Mouse (Mus musculus): ENCODE data around the gene Atl1. TPM values are rescaled to one million over a fixed set of nuclear protein-coding genes. Genes with fewer than 3 reads are reported as not detected.

Atl1 gene
- polyA plus RNA-seq, 1 experiment from 2014 or later, result 1.5 TPM

DNA sequence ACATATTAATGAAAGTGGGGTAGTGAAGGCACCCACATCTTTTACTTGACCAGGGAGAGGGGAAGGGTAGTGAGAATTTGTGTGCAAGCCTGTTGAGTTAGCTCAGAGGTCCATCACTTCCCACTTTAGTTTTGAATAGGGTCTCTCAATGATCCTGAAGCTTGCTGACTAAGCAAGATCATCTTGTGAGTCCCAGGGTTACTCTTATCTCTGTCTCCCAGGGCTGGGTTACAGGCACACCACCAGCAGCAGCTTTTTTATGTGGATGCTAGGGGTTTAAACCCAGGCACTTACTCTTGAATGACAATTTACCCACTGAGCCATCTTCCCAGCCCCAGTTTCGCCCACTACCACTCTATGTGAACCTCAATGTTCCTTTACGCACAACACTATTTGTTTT is 34.8 kb upstream of the Atl1 start:
- no peaks in the 10 kb centered on the region for H3K27me3 ChIP-seq
- peaks cover 35% of the 10 kb centered on the region for H3K36me3 ChIP-seq (replicated peaks)
- peaks cover 40% of the 10 kb centered on the region for H3K4me1 ChIP-seq (replicated peaks)
- peak overlapping the region; percentile 77; the same call in 1 of the 2 replicates for H3K27ac ChIP-seq (replicated peaks)
- H3K4me2 ChIP-seq, result peak overlapping the region; percentile 51
- WGBS (ENCODE audit: insufficient replicate concordance), result 59% methylated on average over 2 of the region's 2 CpGs
- H3K4me3 ChIP-seq (replicated peaks), result 0 out of 2 replicates have a peak overlapping the region, but pooled peaks have one; percentile 0
- no peak overlapping the region for H3K9ac ChIP-seq
- ATAC-seq (ENCODE audit: insufficient read depth), result peak; percentile 84
- H3K9me3 ChIP-seq (replicated peaks), result no peaks in the 10 kb centered on the region

DNA sequence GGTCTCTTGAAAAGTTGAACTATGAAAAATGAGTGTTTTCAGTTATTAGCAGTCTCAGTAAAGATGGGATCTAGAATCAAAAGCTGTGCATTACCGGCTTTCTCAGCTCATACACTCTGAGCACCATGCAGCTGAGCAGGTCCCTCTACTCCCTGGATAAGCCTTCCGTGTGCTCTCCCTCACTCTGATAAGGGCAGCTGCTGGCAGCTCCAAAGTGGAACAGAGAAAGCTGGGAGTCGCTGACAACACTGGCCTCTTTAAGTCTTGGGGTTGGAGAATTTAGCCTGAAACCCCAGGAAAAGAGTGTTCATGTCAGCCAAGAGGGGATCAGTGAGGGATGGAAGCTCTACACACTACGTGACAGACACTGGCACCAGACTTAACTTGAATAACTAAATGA is 33.6 kb upstream of the Atl1 start:
- Histone ChIP-seq H3K27me3 (no peaks in the 10 kb centered on the region), H3K4me2 (peak overlapping the region; percentile 51), H3K27ac (replicated peaks) (peak overlapping the region; percentile 77), H3K4me1 (replicated peaks) (peaks cover 45% of the 10 kb centered on the region), H3K36me3 (replicated peaks) (peaks cover 30% of the 10 kb centered on the region), H3K4me3 (replicated peaks) (0 out of 2 replicates have a peak overlapping the region, but pooled peaks have one; percentile 0), H3K9ac (peak overlapping the region; percentile 23; the same call in 1 of the 2 replicates), H3K9me3 (replicated peaks) (no peaks in the 10 kb centered on the region)
- peak; percentile 80 for ATAC-seq (ENCODE audit: insufficient read depth)
- WGBS (ENCODE audit: insufficient replicate concordance), result 45% methylated on average over 4 of the region's 4 CpGs

DNA sequence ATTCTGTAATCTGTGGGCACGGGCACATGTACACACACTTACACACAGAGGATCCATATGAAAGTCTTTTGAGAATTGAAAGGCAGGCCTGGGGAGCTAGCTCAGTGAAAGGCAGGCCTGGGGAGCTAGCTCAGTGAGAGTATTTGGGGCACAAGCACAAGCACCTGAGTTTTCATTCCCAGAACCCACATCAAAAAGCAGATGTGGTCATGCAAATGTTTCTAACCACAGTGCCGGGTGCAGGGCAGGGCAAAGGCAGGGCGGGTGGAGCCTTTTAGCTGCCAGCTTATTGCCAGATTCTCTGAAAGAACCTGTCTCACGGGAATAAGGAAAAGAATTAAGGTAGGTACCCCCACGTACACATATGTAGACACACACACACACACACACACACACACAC is 28.9 kb upstream of the Atl1 start:
- Histone ChIP-seq H3K27ac (replicated peaks) (no peak overlapping the region), H3K4me1 (replicated peaks) (peaks cover 37% of the 10 kb centered on the region), H3K4me3 (replicated peaks) (no peak overlapping the region), H3K4me2 (no peak overlapping the region), H3K9ac (no peak overlapping the region), H3K9me3 (replicated peaks) (no peaks in the 10 kb centered on the region), H3K27me3 (no peaks in the 10 kb centered on the region), H3K36me3 (replicated peaks) (peaks cover 37% of the 10 kb centered on the region)
- WGBS (ENCODE audit: insufficient replicate concordance), result 47% methylated on average over 5 of the region's 5 CpGs
- no peak for ATAC-seq (ENCODE audit: insufficient read depth)

DNA sequence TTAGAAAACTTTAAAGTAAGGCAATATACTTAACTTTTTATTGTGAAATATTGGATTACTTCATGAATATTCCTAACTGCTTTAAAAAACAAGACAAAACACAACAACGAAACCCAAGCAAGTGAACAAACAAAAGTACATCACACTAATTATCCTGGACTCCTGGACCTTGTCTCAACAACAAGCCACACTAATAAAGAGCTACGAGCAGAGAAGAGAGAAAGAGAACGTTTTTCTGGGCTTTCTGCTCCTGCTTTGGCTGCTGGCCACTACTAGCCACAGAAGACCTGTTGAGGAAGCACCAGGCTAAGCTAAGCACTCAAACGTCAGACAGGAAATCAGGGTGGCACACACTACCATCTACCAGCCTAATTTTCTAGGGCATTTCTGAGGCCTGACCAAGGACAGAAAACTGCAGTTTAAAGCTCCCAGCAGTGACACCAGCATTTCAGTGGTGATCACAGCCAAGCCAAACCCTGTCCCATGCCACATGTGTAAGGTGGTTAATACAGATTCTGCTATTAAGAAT is 28.2 kb upstream of the Atl1 start:
- Histone ChIP-seq H3K27me3 (no peaks in the 10 kb centered on the region), H3K36me3 (replicated peaks) (peaks cover 39% of the 10 kb centered on the region), H3K4me2 (no peak overlapping the region), H3K9me3 (replicated peaks) (no peaks in the 10 kb centered on the region), H3K27ac (replicated peaks) (no peak overlapping the region), H3K9ac (no peak overlapping the region), H3K4me1 (replicated peaks) (peaks cover 34% of the 10 kb centered on the region), H3K4me3 (replicated peaks) (no peak overlapping the region)
- no peak for ATAC-seq (ENCODE audit: insufficient read depth)
- WGBS (ENCODE audit: insufficient replicate concordance), result 48% methylated on average over 4 of the region's 4 CpGs

DNA sequence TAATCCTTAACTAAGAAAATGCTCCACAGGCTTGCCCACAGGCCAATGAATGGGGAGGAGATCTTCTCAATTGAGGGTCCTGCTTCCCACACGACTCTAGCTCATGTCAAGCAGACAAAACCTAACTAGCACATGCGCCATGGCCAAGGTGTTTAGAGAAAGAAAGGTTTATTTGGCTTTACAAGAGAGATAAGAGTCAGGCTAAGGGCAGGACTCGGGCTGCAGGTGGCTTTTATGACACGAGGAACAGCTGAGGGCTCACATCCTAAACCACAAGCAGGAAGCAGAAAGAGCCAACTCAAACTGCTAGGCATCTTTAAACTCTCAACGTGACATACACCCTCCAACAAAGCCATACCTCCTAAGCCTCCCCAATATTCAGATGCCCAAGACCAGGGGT is 25.1 kb upstream of the Atl1 start:
- Histone ChIP-seq H3K27ac (replicated peaks) (no peak overlapping the region), H3K27me3 (no peaks in the 10 kb centered on the region)

GRCm38 (mm10) chr12:69871632-69872031 is 20.8 kb upstream of the Atl1 start:
- whole genome bisulfite sequencing (ENCODE audit: insufficient replicate concordance), result 88% methylated on average over 5 of the region's 5 CpGs
- no peak overlapping the region for H3K27ac ChIP-seq (replicated peaks)
- no peak overlapping the region for H3K4me3 ChIP-seq (replicated peaks)
- no peak for ATAC-seq (ENCODE audit: insufficient read depth)
- H3K4me2 ChIP-seq, result no peak overlapping the region
- H3K36me3 ChIP-seq (replicated peaks), result peaks cover 47% of the 10 kb centered on the region
- no peaks in the 10 kb centered on the region for H3K27me3 ChIP-seq
- peaks cover 12% of the 10 kb centered on the region; the same call in 1 of the 2 replicates for H3K4me1 ChIP-seq (replicated peaks)
- no peak overlapping the region for H3K9ac ChIP-seq
- no peaks in the 10 kb centered on the region for H3K9me3 ChIP-seq (replicated peaks)

More for the DNA sequence above, 25.1 kb upstream of the Atl1 start:
- Histone ChIP-seq H3K4me1 (replicated peaks) (peaks cover 34% of the 10 kb centered on the region), H3K36me3 (replicated peaks) (peaks cover 57% of the 10 kb centered on the region), H3K4me3 (replicated peaks) (no peak overlapping the region), H3K9me3 (replicated peaks) (no peaks in the 10 kb centered on the region), H3K4me2 (no peak overlapping the region), H3K9ac (no peak overlapping the region)
- no peak for ATAC-seq (ENCODE audit: insufficient read depth)
- 32% methylated on average over 5 of the region's 5 CpGs for WGBS (ENCODE audit: insufficient replicate concordance)

DNA sequence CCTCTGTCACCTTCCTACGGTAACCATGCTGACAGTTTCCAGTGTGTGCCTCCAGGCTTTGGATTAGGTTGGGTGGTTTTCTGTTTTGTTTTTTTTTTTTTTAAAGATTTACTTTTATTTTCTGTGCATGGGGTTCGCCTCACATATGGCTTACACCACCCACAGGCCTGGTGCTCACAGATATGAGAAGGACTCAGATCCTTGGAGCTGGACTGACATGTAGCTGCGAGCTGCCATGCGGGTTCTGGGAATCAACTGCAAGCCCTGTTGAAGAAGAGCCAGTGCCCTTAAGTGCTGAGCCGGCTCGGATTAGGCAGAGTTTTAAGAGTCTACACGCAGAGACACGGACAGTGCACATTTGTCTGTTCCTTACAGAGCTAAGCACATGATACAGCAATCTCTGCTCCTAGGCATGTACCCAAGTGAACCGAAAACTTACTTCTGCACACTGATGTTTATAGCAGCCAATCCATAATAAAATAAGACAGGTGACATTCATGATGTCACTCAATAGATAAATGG is 14.5 kb upstream of the Atl1 start:
- peak overlapping the region; percentile 9; the same call in 1 of the 2 replicates for H3K27ac ChIP-seq (replicated peaks)
- WGBS (ENCODE audit: insufficient replicate concordance), result 68% methylated on average over 9 of the region's 9 CpGs
- peak; percentile 33; the same call in 1 of the 2 replicates for ATAC-seq (ENCODE audit: insufficient read depth)

DNA sequence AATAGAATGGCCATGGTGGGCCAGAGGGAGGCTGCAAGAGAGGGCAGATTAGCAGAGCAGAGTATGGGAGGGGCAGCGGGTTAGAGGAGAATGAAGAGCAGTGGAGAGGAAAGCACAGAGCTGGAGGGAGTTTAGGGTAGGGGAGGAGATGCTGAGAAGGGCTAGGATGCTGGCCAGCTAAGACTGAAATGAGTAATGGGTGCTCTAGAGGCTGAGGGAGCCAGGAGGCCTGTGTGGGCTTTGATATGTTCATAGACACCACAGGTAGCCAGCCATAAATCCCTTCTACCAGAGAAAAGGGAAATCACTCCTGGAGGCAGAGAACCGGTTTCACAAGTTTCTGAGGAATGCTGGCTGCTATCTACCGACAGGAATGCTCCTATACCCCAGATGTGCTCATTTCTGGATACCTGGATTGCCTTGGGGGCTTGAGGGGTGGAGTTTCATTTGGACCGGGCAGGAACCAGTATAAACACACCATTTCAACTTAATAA is 13.2 kb upstream of the Atl1 start:
- Histone ChIP-seq H3K9ac (no peak overlapping the region), H3K27me3 (no peaks in the 10 kb centered on the region), H3K4me3 (replicated peaks) (no peak overlapping the region), H3K36me3 (replicated peaks) (peaks cover 6% of the 10 kb centered on the region; the same call in 1 of the 2 replicates), H3K4me2 (no peak overlapping the region), H3K9me3 (replicated peaks) (no peaks in the 10 kb centered on the region), H3K4me1 (replicated peaks) (peaks cover 38% of the 10 kb centered on the region), H3K27ac (replicated peaks) (0 out of 2 replicates have a peak overlapping the region, but pooled peaks have one; percentile 11)
- no peak for ATAC-seq (ENCODE audit: insufficient read depth)
- 45% methylated on average over 4 of the region's 4 CpGs for WGBS (ENCODE audit: insufficient replicate concordance)

More for the DNA sequence above, 14.5 kb upstream of the Atl1 start:
- H3K4me2 ChIP-seq, result no peak overlapping the region
- peaks cover 11% of the 10 kb centered on the region; the same call in 1 of the 2 replicates for H3K36me3 ChIP-seq (replicated peaks)
- H3K4me1 ChIP-seq (replicated peaks), result peaks cover 36% of the 10 kb centered on the region
- H3K9ac ChIP-seq, result no peak overlapping the region
- no peak overlapping the region for H3K4me3 ChIP-seq (replicated peaks)
- H3K9me3 ChIP-seq (replicated peaks), result no peaks in the 10 kb centered on the region
- H3K27me3 ChIP-seq, result no peaks in the 10 kb centered on the region

- 58% methylated on average over 6 of the region's 6 CpGs for WGBS (ENCODE audit: insufficient replicate concordance)
- H3K4me1 ChIP-seq (replicated peaks), result peaks cover 40% of the 10 kb centered on the region
These were observed 12.7 kb upstream of the Atl1 start for GRCm38 (mm10) chr12:69879739-69880138.

GRCm38 (mm10) chr12:69881198-69881905 is 11.1 kb upstream of the Atl1 start:
- no peak overlapping the region for H3K27ac ChIP-seq (replicated peaks)
- H3K27me3 ChIP-seq, result no peaks in the 10 kb centered on the region
- peaks cover 45% of the 10 kb centered on the region for H3K4me1 ChIP-seq (replicated peaks)
- H3K9me3 ChIP-seq (replicated peaks), result no peaks in the 10 kb centered on the region
- ATAC-seq (ENCODE audit: insufficient read depth), result 0 out of 2 replicates have a peak, but pooled peaks have one; percentile 25
- no peak overlapping the region for H3K4me3 ChIP-seq (replicated peaks)
- WGBS (ENCODE audit: insufficient replicate concordance), result 74% methylated on average over 10 of the region's 10 CpGs
- H3K4me2 ChIP-seq, result no peak overlapping the region
- no peak overlapping the region for H3K9ac ChIP-seq
- peaks cover 6% of the 10 kb centered on the region for H3K36me3 ChIP-seq (replicated peaks)

More at GRCm38 (mm10) chr12:69879739-69880138, 12.7 kb upstream of the Atl1 start:
- Histone ChIP-seq H3K27me3 (no peaks in the 10 kb centered on the region), H3K4me3 (replicated peaks) (no peak overlapping the region), H3K4me2 (no peak overlapping the region), H3K36me3 (replicated peaks) (peaks cover 6% of the 10 kb centered on the region), H3K9me3 (replicated peaks) (no peaks in the 10 kb centered on the region), H3K27ac (replicated peaks) (no peak overlapping the region), H3K9ac (no peak overlapping the region)
- ATAC-seq (ENCODE audit: insufficient read depth), result no peak

DNA sequence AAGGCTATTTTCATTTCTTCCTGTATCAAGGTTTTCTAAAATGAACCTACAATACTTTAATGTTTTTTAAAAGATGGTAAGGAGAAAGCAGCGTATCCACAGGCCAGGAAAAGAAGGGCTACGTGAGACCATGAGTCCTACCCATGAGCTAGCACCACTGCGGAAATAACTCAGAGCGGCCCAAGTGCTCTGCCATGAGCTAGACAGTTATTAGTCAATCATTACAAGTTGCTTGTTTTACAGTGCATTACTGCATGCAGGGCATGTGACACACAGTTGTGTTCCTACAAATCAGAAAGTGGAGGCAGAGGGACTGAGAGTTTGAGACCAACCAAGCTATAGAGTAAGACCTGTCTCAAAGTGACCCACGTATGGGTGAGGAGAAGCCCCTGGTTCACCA is 8.4 kb upstream of the Atl1 start:
- ATAC-seq (ENCODE audit: insufficient read depth), result no peak
- Histone ChIP-seq H3K4me1 (replicated peaks) (peaks cover 47% of the 10 kb centered on the region), H3K9ac (no peak overlapping the region), H3K4me3 (replicated peaks) (no peak overlapping the region), H3K9me3 (replicated peaks) (no peaks in the 10 kb centered on the region), H3K4me2 (no peak overlapping the region), H3K36me3 (replicated peaks) (peaks cover 25% of the 10 kb centered on the region), H3K27ac (replicated peaks) (no peak overlapping the region), H3K27me3 (no peaks in the 10 kb centered on the region)
- WGBS (ENCODE audit: insufficient replicate concordance), result 93% methylated on average over 5 of the region's 5 CpGs
